Mouse (Mus musculus) bone marrow macrophage, adult 2 months (primary cell): ENCODE measurements around the gene Gm20683.

Experiments used
- CTCF ChIP-seq: IDR thresholded peaks from 2 replicates; pipeline ENCODE4 v1.5.1; 2012; ENCODE audit warnings: low read depth, mild to moderate bottlenecking, low read length, moderate library complexity
- POLR2A ChIP-seq: IDR thresholded peaks from 2 replicates; pipeline ENCODE4 v1.6.1; 2012; ENCODE audit warnings: mild to moderate bottlenecking, low read depth, low read length, borderline replicate concordance

DNA sequence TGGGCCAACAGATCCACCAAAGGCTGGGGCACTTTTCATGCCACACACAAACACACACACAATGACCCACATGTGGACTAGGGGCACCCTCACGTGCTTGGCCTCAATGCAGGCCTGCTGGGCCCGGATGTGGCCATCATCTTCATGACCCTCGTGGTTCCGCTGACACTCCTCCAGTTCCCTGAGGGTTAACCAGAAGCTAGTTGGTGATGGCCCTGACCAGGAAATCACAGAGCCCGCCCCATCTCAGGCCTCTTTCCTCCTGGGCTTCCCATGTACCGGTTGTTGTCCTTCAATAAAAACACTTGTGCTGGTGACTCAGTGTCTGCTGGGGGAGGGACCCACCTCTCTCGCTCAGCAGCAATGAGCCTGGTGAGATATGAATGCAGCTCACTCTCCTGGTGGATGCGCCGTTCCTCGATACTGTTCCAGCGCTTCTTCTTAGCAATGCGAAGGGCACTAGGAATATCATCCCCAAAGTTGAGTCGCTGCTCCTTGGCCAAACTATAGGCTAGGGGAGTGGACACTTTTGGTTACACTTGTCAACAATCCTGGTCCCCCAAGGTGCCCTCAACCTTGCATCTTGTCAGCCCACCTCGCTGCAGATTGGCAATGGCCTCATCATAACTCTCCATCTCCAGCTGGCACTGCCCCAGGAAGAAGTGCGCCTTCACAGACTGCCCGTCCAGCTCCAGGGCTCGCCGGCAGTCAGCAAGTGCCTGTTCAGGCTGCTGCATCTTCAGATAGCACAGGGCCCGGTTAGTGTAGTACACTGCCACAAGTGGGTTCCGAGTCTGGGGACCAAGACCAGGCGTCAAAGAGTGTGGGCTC, 9.9 kb downstream of the Gm20683 start:
- TF ChIP-seq CTCF (no peak), POLR2A (no peak)
